Mouse (Mus musculus): ENCODE data around the gene Ankrd36. TPM values are rescaled to one million over a fixed set of nuclear protein-coding genes. Genes with fewer than 3 reads are reported as not detected.

Gene Ankrd36
- polyA plus RNA-seq, 1 experiment from 2014 or later, result not detected

DNA sequence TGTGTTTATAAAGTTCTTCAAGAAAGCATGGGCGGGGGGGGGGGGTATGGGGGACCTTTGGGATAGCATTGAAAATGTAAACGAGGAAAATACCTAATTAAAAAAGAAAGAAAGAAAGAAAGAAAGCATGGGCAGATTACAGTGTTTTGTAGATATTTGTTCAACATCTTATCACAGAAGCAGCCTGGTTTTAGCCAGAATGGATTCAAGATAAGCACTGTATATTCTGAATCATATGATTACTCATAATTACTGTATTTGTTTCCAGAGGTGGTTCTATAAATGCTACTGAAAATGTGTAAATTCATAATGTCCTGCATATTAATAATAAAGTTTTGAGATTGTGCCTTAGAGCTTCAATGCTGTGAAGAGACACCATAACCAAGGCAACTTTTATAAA lies 131.8 kb downstream of the Ankrd36 start:
- H3K27me3 ChIP-seq, result no peaks in the 10 kb centered on the region
- H3K4me2 ChIP-seq, result no peak overlapping the region
- H3K4me1 ChIP-seq, result peaks cover 11% of the 10 kb centered on the region
- no peaks in the 10 kb centered on the region for H3K9me3 ChIP-seq (replicated peaks)
- no peak overlapping the region for H3K9ac ChIP-seq
- H3K4me3 ChIP-seq, result no peak overlapping the region
- peaks cover 24% of the 10 kb centered on the region for H3K36me3 ChIP-seq (ENCODE audit: poor library complexity, severe bottlenecking)
- WGBS, result 79% methylated on average over 2 of the region's 2 CpGs
- no peak overlapping the region for H3K27ac ChIP-seq
- ATAC-seq, result no peak

DNA sequence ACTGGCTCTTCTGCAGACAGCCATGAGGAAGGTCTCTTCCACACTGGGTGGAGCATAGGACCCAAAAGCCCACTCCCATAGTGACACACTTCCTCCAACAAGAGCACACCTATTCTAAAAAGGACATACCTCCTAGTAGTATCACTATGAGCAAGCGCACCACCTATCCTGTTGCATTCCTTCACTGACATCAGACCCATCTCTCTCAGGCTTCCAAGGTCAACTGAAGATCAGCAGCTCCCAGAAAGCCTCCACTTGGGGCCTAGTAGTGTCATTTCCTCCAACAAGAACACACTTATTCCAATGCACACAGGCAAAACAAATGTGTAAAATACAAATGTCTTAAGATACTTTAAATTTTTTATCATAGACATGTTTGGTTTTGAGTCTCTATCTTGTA lies 132.3 kb downstream of the Ankrd36 start:
- Histone ChIP-seq H3K9ac (no peak overlapping the region), H3K4me1 (peaks cover 17% of the 10 kb centered on the region), H3K4me3 (no peak overlapping the region), H3K27ac (no peak overlapping the region), H3K9me3 (replicated peaks) (no peaks in the 10 kb centered on the region), H3K4me2 (no peak overlapping the region), H3K27me3 (no peaks in the 10 kb centered on the region), H3K36me3 (ENCODE audit: poor library complexity, severe bottlenecking) (peaks cover 24% of the 10 kb centered on the region)
- WGBS, result 93% methylated on average over 1 of the region's 1 CpGs
- ATAC-seq, result no peak

DNA sequence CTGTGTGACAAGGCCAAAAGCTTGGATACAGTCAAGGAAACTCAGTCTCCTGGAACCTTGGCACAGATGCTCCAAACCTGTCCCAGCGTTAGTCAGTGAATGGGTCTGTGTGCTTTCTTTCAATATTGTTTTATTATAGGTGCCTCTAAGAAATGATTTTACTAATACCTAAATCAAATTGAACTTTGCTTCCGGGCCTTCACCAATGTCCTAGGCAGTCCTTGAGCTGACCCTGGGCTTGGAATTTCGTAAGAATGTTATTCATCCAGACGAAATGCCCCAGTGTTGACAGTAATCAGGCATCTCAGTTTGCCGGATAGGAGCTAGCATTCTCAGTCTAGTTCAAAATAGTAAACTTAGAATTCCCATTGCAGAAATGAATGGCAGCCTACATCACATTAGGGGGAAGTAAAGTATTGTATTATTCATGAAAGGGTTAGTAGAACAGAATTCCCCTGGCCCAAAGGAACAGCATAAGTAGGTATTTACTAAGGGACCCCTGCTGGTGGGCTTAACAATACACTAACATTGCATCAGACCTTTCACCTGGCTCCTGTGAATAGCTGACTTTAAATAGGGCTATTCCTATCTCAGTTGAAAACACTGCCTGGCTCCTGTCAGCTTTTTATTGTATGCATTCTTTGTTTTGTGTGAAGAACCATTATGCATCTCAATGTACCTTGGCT lies 132.9 kb downstream of the Ankrd36 start:
- Histone ChIP-seq H3K27me3 (no peaks in the 10 kb centered on the region), H3K27ac (no peak overlapping the region), H3K4me2 (no peak overlapping the region), H3K4me3 (no peak overlapping the region), H3K9ac (no peak overlapping the region), H3K9me3 (replicated peaks) (no peaks in the 10 kb centered on the region), H3K4me1 (peaks cover 19% of the 10 kb centered on the region), H3K36me3 (ENCODE audit: poor library complexity, severe bottlenecking) (peaks cover 24% of the 10 kb centered on the region)
- 61% methylated on average over 5 of the region's 5 CpGs for WGBS
- ATAC-seq, result no peak

DNA sequence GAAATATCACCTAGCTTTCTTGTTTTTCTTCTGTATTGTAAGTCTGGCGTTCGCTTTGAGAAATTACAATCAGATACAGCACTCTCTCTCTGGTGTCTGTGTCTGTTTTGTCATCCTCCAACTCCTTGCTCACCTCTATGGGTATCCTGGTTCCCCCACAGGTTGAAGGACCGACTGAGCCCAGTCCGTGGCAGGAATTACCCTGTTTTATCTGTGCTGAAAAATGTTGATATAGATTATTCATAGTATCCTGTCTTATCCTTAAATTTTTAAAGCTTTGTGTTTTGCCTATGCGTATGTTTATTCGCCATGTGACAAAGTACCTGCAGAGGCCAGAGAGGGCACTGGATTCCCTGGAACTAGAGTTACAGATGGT lies 133.5 kb downstream of the Ankrd36 start:
- Histone ChIP-seq H3K27ac (no peak overlapping the region), H3K9ac (no peak overlapping the region), H3K36me3 (ENCODE audit: poor library complexity, severe bottlenecking) (peaks cover 24% of the 10 kb centered on the region), H3K4me1 (peaks cover 19% of the 10 kb centered on the region), H3K9me3 (replicated peaks) (no peaks in the 10 kb centered on the region), H3K4me2 (no peak overlapping the region), H3K4me3 (no peak overlapping the region), H3K27me3 (no peaks in the 10 kb centered on the region)
- ATAC-seq, result no peak
- 80% methylated on average over 6 of the region's 6 CpGs for WGBS

DNA sequence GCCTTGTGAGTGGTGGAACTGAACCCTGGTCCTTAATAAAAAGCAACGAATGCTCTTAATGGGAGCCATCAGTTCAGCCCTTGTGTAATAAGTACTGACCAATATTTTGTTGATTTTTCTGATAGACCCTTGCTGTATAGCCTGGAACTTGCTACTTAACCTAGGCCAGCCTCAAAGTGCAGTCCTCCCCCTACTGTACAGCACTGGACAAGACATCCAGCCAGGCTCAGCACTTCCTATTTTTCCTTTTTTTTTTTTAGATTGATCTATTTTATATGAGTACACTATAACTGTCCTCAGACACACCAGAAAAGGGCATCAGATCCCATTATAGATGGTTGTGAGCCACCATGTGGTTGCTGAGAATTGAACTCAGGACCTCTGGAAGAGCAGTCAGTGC lies 133.9 kb downstream of the Ankrd36 start:
- H3K4me3 ChIP-seq, result no peak overlapping the region
- H3K27me3 ChIP-seq, result no peaks in the 10 kb centered on the region
- no peaks in the 10 kb centered on the region for H3K9me3 ChIP-seq (replicated peaks)
- H3K27ac ChIP-seq, result no peak overlapping the region
- WGBS, result 93% methylated on average over 1 of the region's 1 CpGs
- H3K9ac ChIP-seq, result no peak overlapping the region
- no peak for ATAC-seq
- H3K4me2 ChIP-seq, result no peak overlapping the region
- peaks cover 19% of the 10 kb centered on the region for H3K4me1 ChIP-seq
- H3K36me3 ChIP-seq (ENCODE audit: poor library complexity, severe bottlenecking), result peaks cover 24% of the 10 kb centered on the region

DNA sequence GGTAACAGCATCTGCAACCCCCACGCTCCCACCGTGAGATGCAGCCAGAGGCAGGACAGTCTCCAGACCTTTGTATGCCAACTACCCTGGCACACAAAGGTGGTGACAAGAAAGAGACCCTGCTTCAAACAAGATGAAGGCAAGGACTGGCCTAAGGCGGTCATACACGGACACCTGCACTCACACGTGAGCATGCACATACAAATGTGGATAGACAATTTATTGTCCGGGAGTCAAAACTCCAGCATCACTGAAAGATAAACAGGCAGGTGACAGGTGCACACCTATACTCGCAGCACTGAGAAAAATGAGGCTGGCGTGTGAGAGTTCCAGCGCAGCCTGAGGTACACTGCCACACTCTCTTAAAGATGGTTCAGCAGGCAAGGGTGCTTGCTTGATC lies 136.5 kb downstream of the Ankrd36 start:
- peak overlapping the region; percentile 65 for H3K4me3 ChIP-seq
- 94% methylated on average over 9 of the region's 9 CpGs for WGBS
- H3K9ac ChIP-seq, result peak overlapping the region; percentile 84; the same call in 1 of the 2 replicates
- H3K4me1 ChIP-seq, result peaks cover 19% of the 10 kb centered on the region
- H3K27me3 ChIP-seq, result no peaks in the 10 kb centered on the region
- H3K36me3 ChIP-seq (ENCODE audit: poor library complexity, severe bottlenecking), result peaks cover 24% of the 10 kb centered on the region
- no peak for ATAC-seq
- no peak overlapping the region for H3K27ac ChIP-seq
- no peaks in the 10 kb centered on the region for H3K9me3 ChIP-seq (replicated peaks)
- H3K4me2 ChIP-seq, result peak overlapping the region; percentile 85

DNA sequence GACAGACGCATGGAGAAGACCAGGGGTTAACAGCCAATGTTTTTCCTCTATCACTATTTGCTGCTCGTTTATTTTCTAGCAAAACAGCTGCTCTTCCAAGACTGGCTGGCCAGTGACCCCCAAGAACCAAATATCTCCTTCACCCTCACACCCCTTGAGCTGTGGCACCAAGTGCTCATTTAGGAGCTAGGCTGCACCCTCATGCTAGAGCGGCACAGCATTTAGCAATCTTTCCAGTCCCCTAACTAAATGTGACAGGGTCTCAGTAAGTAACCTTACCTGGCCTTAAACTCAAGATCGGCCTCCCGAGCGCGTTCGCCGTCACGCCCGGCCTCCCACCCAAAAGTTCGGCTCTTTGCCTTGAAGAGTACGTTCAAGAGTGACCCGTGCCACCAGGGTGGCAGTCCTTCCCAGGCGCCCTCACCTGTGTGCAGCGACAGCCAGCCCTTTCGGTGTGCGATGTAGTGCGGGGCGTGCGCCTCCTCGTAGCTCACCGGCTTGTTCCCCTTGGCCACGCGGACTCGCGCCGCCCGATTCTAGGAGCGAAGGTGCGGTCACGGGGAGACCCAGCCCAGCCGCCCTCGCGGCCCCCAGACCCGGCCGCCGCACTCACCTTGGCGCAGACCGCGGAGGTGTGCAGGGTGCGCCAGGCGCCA lies 137.5 kb downstream of the Ankrd36 start:
- peaks cover 19% of the 10 kb centered on the region for H3K4me1 ChIP-seq
- H3K36me3 ChIP-seq (ENCODE audit: poor library complexity, severe bottlenecking), result peaks cover 24% of the 10 kb centered on the region
- H3K27ac ChIP-seq, result no peak overlapping the region
- H3K4me3 ChIP-seq, result peak overlapping the region; percentile 65
- WGBS, result 1% methylated on average over 36 of the region's 43 CpGs
- no peaks in the 10 kb centered on the region for H3K27me3 ChIP-seq
- H3K9me3 ChIP-seq (replicated peaks), result no peaks in the 10 kb centered on the region
- peak overlapping the region; percentile 85 for H3K4me2 ChIP-seq
- peak overlapping the region; percentile 84 for H3K9ac ChIP-seq
- ATAC-seq, result peak; percentile 81

DNA sequence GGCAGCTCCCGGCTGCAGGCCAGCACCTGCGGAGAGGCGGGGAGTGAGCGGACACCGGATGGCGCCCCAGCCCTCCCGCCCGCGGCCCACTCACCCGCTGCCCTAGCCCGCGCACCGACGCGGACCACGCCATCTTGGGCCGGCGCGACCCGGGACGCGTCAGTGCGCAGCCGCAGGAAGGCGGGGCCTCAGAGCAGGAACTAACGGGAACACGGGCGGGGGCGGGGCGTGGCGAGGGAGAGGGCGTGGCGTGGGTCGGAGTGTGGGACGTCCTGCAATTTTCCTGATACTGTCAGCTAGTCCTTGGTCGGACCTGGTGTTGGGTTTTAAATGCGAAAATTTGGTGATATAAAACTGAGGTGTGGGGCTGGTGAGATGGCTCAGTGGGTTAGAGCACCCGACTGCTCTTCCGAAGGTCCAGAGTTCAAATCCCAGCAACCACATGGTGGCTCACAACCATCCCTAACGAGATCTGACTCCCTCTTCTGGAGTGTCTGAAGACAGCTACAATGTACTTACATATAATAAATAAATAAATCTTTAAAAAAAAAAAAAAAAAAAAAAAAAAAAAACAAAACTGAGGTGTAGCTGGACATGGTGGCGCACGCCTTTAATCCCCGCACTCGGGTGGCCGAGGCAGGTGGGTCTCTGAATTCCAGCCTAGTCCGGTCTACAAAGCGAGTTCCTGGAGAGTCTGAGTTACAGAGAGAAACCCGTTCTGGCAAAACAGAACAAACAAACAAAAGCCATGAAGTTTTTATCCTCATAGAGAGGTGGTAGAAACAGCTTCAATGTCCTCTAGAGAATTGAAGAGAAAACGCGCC lies 138.3 kb downstream of the Ankrd36 start:
- peaks cover 16% of the 10 kb centered on the region for H3K4me1 ChIP-seq
- WGBS, result 19% methylated on average over 49 of the region's 50 CpGs
- no peaks in the 10 kb centered on the region for H3K27me3 ChIP-seq
- H3K4me3 ChIP-seq, result peak overlapping the region; percentile 65
- ATAC-seq, result peak; percentile 97
- peak overlapping the region; percentile 85 for H3K4me2 ChIP-seq
- H3K27ac ChIP-seq, result no peak overlapping the region
- peak overlapping the region; percentile 84 for H3K9ac ChIP-seq
- no peaks in the 10 kb centered on the region for H3K9me3 ChIP-seq (replicated peaks)
- peaks cover 21% of the 10 kb centered on the region for H3K36me3 ChIP-seq (ENCODE audit: poor library complexity, severe bottlenecking)

DNA sequence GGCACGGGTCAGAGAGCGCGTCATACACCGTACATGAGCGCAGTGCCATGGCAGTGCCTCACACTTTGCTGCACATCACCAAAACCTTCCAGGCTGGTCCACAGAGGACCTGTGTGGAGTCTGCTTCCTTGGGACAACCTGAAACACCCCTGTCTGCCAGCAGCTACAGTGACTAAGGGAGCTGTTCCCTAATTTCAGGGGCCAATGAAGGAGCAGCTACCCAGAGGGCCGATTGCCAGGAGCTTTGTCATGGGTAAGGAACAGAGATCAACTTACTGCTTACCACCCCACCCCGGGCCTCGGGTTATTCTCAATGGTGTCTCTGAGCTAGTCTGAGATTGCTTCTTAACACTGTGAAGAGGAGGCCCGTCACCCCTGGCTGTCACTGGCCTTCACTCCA lies 145.7 kb downstream of the Ankrd36 start:
- Histone ChIP-seq H3K9me3 (replicated peaks) (no peaks in the 10 kb centered on the region), H3K4me2 (no peak overlapping the region), H3K27me3 (no peaks in the 10 kb centered on the region), H3K36me3 (ENCODE audit: poor library complexity, severe bottlenecking) (peaks cover 51% of the 10 kb centered on the region), H3K4me3 (no peak overlapping the region), H3K27ac (no peak overlapping the region), H3K9ac (no peak overlapping the region), H3K4me1 (no peaks in the 10 kb centered on the region)
- 89% methylated on average over 9 of the region's 9 CpGs for WGBS
- no peak for ATAC-seq

DNA sequence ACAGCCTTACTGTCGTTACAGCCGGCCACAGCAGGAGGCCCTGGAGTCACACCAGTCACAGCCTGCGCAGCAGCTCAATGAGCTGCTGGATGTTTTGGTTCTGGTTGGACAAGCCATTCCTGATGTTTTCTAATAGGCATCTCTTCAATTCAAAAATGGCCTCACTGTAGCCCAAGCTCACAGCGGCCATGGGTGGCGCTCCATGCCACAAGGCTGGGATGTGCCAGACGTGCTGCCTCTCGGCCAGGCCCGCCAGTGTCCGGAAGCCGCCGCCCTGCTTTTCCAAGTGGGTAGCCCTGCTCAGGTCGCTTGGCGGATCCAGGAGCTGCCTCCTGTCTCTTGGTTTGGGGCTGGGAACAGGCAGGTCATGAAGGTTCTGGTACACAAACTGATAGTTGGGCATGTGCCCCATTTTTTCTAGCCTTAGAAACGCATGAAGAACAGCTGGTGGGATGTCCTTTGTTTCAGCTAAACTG lies 146.2 kb downstream of the Ankrd36 start, which contains the start of gene Mrps24:
Gene Mrps24 (minus strand): TSS at position 51 of the 476 bp plus-strand sequence.
- H3K27ac ChIP-seq, result no peak within 1 kb of the TSS
- no peaks in the 10 kb centered on the region for H3K9me3 ChIP-seq (replicated peaks)
- no peaks in the 10 kb centered on the region for H3K27me3 ChIP-seq
- H3K9ac ChIP-seq, result no peak within 1 kb of the TSS
- H3K4me1 ChIP-seq, result no peaks in the 10 kb centered on the region
- H3K36me3 ChIP-seq (ENCODE audit: poor library complexity, severe bottlenecking), result peaks cover 51% of the 10 kb centered on the region
- no peak within 1 kb of the TSS for H3K4me2 ChIP-seq
- 80% methylated on average over 14 of the region's 14 CpGs for WGBS
- no peak within 1 kb of the TSS for H3K4me3 ChIP-seq
- ATAC-seq, result no peak

DNA sequence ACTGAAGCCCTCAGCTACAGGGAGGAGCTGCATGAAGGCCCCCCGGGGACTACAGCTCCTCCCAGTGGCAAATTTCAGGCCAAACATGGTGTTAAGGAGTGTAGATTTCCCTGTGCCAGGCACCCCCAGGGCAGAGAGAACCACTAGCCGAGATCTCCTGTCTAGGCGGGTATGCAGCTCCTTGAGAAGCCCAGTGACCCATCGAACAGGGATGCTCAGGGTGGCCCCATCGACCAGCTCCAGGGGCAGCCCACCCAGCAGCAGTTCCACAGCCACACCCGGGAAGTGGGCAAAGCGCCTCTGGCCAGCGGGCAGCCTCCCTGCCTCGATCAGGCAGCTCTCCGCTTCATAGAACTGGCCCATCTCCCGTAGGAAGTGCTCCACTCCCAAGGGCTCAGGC lies 146.8 kb downstream of the Ankrd36 start:
- H3K36me3 ChIP-seq (ENCODE audit: poor library complexity, severe bottlenecking), result peaks cover 51% of the 10 kb centered on the region
- no peak overlapping the region for H3K4me3 ChIP-seq
- H3K27me3 ChIP-seq, result no peaks in the 10 kb centered on the region
- H3K9ac ChIP-seq, result no peak overlapping the region
- H3K4me1 ChIP-seq, result no peaks in the 10 kb centered on the region
- H3K27ac ChIP-seq, result no peak overlapping the region
- 95% methylated on average over 11 of the region's 11 CpGs for WGBS
- no peak overlapping the region for H3K4me2 ChIP-seq
- no peak for ATAC-seq
- no peaks in the 10 kb centered on the region for H3K9me3 ChIP-seq (replicated peaks)

Measured in forebrain, embryonic 13.5 days (tissue).